Mouse (Mus musculus) monocyte, adult 2 months (primary cell): ENCODE results near the gene Abcb11.

Experiments
- DNase-seq, 2 experiments: peaks; one replicate each; pipeline ENCODE4 v3.0.0; 2022; ENCODE audit warnings: low spot score in 2 of 2, low read depth in 1 of 2

Gene Abcb11

GRCm38 (mm10) chr2:69275875-69276274, 66.5 kb downstream of the Abcb11 start:
- DNase-seq: no peak

DNA sequence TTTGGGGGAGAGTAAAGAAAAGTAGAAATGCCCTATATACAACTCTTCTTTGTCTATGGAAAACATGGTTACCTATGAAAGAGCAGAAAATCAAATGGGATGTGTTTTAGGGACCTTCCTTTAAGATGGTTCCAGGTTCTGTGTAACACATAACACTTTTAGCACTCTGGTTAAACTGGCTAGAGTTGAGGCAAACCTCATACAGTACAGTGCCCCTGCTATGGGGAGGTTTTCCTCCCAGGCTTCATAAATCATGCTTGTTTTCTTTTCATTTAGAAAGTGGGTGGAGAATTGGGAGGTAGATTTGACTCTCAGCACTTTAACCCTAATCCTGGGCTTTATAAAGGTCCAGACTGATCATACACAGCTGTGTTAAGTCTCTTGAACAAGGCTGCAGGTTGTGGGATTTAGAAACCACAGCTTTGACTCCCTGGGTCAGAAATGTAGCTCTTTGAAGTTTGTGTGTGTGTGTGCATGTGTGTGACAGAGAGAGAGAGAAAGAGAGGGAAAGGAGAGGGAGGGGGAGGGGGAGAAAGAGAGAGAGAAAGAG, 78.3 kb downstream of the Abcb11 start:
- no peak for DNase-seq

DNA sequence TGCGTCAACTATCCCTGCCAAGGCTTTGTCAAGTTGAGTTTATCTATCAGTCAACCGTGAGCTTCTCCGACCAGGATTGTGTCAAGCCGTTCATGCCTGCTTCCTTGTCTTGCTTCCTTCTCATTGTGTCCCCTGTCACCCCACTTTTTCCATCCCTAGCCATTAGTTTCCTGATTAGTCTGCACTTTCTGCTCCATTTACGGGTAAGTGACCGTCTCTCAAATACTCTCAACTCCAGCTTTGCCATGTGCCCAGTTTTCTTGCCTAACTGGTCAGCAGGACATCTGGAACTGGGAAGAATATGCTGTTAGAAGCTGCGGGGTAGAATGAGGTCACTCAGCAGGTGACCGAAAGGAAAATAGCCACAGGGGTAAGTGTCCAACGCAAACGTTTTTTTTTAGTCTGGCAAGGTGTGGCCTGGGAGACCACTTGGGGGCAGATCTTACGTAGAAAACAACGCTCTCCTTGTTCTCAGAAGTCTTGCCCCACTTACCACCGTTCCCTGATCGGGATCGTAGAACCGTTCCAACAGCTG, 94.1 kb downstream of the Abcb11 start:
- DNase-seq: no peak

DNA sequence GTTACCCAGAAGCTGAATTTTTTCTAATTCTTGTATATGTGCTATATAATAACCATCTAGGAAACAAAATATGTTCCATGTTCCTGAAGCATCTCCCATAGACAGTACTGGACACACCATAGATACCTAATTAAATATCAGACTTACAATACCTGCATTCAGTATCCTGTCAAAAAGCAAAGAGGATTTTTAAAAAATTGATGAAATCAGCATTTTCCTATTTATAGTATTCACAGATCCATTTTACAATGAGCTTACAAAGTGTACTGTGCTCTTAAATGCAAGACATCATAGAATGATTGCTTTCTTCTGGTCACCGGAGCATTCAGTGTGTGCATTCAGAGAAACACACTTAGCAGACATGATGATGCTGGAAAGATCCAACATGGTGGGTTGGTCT, 95.3 kb downstream of the Abcb11 start:
- DNase-seq: no peak

DNA sequence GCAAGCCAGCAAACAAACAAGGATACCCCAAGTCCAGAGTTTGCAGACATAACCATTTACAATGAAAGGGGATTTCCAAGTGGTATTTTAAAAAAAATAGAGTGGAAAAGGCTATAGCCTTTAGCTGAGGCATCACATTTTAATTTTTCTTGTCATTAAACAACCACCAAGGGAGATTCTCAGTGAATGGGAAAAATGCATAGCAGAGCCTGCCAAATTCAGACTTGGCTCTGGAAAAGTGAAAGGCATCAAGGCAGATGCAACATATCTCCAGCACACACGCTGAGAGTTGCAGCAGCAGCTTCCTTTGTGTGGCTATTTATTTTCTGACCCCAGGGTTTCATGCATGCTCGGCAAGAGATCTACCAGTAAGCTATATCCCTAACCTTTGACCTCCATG, 97.5 kb downstream of the Abcb11 start:
- no peak for DNase-seq

- DNase-seq: no peak
Observed at GRCm38 (mm10) chr2:69239315-69239714, 103.1 kb downstream of the Abcb11 start.

DNA sequence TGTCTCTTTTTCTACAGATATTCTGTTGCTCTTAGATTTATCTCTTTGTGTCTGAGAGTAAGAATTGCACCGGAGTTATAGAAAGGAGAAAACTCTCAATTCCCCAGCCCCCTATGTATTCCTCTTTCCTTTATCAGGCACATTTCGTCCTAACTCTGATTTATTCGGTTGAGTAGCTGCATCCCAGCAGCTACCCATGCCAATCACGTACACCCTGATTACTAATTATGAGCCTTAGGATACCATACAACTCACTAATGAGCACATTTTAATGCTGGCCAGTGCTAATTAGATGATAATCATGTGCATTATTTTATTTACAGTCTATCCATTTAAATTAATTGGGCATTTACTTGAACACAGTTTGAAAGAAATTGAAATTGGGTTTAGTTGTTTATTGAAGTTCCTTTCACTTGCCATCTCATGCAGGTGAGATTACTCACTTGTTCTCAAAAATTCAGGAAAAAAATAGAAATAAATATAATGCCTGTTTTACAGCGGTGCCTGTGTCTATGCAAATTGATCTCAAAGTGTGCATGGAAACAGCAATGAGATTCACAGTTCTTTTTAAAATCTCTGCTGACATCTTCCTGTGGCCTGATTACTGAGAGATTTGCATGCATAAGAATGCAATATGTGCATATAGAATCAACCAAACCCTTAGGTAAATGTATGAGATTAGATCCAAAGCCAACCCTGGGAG, 107.3 kb downstream of the Abcb11 start:
- no peak for DNase-seq

GRCm38 (mm10) chr2:69232101-69232500, 110.3 kb downstream of the Abcb11 start:
- DNase-seq: no peak

DNA sequence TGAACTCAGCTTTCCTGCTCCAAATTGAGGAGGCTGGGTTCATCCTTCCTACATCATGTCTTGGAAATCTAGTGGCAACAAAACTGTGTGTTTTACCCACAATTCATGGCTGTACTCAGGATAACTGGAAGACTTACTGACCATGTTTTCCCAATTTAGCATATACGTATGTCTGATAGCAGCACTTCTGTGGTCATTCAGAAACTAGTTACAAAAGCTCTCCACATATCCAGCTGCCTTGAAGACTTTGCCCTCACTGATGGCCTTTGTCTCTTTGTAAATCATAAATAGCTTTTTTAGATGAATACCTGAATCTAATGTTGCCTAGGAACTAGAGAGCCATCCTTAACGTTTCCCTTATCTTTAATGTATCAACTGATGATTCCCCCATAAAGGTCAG, 112.3 kb downstream of the Abcb11 start:
- no peak for DNase-seq

- no peak for DNase-seq
Observed at GRCm38 (mm10) chr2:69228635-69229034, 113.8 kb downstream of the Abcb11 start.

DNA sequence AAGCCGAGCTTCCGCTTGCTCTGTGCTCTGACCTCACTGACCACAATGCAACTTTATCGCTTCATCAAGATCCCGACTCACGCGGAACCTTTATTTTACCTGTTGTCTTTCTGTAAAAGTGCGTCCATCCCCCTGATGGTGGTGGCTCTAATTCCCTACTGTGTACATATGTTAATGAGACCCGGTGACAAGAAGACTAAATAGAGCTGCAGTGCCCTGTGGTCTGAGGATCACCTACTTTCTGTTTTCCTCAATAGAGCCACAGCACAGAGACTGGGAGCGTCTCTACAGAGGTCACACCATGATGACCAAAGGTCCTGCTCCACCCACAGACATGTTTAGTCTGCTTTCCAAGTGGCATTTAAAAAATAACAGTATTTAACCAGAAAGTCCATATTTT, 115.5 kb downstream of the Abcb11 start:
- no peak for DNase-seq

GRCm38 (mm10) chr2:69224724-69225123, 117.7 kb downstream of the Abcb11 start:
- DNase-seq: no peak

GRCm38 (mm10) chr2:69222815-69223214, 119.6 kb downstream of the Abcb11 start:
- DNase-seq: no peak

DNA sequence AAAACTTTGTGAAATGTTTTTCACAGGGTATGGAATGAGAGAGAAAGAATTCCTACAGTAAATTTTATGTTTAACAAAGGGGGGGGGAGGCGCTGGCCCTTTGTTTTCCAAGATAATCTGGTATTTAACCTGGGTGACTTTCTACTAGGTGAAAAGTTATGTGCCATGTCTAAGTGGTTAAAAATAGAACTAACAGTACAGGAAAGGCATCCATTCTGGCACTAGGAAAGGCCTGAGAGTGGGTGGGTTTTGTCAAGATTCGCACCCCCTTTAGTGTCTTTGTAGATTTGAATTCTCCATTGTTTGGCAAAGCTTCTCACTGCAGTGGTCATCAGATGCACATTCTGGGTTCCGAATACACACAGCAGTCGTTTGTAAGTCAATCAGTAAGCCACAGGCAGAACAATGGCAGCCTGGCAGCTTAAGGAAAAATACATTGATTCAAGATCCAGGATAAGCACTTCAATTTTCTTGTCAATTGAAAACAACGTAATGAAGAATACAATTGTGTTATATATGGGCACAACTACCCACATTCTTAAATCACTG, 120.5 kb downstream of the Abcb11 start:
- DNase-seq: no peak

DNA sequence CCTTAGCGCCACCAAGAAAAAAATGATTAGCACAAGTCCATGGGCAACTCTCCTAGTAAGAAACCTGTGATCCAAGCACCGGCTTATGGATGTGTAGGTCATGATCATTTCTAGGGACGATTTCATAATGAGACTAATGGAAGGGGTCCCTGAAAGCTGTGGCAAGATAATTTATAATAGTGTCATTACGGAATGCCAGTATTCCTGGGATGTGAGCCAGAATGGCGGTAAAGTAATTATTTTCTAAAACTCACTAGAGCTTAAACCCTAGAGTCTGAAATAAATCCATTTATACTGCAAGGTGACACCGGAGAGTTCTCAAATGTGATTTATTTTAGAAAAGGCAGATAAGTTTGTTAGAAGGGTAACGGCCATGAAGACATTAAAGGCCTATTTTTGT, 127.2 kb downstream of the Abcb11 start:
- no peak for DNase-seq

GRCm38 (mm10) chr2:69212652-69213051, 129.8 kb downstream of the Abcb11 start:
- DNase-seq: no peak

DNA sequence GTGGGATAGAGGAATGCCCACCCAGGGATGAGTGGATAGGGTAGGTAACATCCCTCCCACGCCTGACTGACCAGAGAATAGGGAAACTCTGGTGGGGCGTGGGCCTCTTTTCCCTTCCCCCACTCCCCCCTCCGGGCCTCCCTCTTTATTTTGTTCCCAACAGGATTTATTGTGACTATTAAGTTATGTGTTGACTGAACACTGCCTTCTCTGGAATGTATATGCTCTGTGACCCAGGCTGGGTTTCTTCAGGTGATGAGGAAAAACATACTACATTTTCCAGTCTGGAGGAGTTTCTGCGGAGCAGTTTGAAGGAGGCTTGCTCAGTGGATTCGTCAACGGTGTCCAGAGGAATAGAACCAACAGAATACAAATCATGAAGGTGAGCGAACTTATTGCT, 131.6 kb downstream of the Abcb11 start, which contains the start of gene G6pc2:
TSS of gene G6pc2 (plus strand) at position 301 of the 400 bp plus-strand sequence.
- DNase-seq: no peak

DNA sequence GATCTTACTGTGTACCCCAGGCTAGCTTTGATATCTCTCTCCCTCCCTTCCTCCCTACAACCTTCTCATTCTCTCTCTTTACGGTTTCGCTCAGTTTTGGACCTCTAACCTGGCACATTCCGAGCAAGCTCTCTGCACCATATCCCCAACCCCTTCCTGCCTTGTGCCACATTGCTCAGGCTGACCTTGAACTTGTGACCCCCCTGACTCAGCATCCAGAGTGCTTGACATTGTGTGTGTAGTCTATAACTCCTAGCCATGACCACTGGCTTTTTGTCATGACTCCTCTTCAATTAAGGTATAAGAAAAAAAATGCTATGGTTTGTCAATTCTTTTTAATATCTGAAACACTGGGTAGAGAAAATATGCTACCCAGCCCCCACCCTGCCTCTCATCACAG, 132.7 kb downstream of the Abcb11 start:
- DNase-seq: no peak

DNA sequence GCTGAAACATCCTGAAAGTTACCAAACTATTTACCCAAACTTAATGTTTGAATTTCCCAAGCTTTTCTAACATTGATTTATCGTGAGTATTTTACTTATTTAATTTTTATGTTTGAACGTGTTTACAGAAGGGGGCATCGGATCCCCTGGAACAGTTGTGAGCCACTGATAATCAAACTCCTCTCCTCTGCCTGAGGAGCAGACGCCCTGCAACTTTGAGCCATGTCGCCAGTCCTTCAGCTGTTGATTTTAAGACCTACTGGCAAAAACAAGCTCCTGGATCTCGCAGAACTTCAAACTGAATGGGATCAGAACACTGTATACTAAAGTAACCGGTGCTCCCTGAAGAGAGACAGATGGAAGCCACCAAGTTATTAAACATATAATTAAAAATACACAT, 135.9 kb downstream of the Abcb11 start:
- no peak for DNase-seq

DNA sequence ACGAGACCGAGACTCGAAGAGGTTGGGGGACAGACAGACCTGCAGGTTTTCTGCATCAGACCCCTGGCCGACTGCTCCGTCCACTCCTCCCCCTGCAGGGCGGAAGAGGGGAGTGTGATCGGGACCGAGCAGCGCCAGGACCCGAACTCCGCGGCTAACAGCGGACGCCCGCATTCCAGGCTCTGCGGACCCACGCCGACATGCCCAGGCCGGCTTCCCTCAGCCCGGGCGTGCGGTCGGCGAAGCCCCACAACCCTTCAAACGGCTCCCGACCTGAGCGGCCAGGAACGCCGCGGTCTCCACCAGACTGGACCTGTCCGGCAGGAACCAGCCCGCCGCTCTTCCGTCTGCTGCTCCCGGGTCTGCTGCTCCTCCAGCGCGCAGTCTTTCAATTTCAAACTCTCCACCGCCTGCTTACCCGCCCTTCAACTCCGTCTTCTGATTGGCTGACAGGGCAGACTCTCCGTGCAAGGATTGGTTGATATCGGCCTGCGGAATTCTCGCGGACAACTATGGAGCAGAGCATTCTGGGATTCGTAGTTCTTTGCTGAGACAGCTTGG, 136.5 kb downstream of the Abcb11 start, which contains the start of gene Spc25:
TSS of gene Spc25 (minus strand) at position 404 of the 561 bp plus-strand sequence.
- peak; percentile 81 to 88 for DNase-seq

DNA sequence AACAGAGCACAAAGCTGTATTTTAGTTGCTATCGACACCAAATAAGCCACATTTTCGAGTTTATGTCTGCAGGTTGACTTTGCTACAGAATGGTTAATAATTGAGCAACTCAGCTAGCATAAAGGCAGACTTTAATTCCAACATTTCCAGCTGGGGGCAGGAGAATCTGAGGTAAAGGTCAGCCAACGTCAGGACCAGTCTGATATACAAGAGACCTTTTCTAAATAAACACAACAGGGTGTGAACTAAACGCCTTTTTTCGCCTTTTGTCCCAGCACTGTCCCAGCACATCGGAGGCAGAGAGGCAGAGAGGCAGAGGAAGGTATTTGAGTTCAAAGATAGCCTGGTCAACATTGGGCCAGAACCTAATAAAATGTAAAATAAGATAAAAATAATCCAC, 137.2 kb downstream of the Abcb11 start:
- no peak for DNase-seq

GRCm38 (mm10) chr2:69193555-69193954, 148.9 kb downstream of the Abcb11 start:
- DNase-seq: no peak
